Mouse (Mus musculus) lung, postnatal 0 days (tissue): ENCODE results near the gene Gli2.

Source experiments
- CTCF ChIP-seq: IDR thresholded peaks from 2 replicates; pipeline ENCODE4 v1.5.1; 2016; ENCODE audit warnings: antibody characterized with exemption, mild to moderate bottlenecking
- EP300 ChIP-seq: IDR thresholded peaks from 2 replicates; pipeline ENCODE4 v1.6.1; 2016; ENCODE audit warnings: antibody characterized with exemption, mild to moderate bottlenecking, control low read depth

GRCm38 (mm10) chr1:119075500-119075899, 22.1 kb upstream of the Gli2 start:
- TF ChIP-seq CTCF = no peak
- no peak for TF ChIP-seq EP300
